Mouse (Mus musculus): ENCODE measurements around the gene Trim33. TPM values are rescaled to one million over a fixed set of nuclear protein-coding genes. Genes with fewer than 3 reads are reported as not detected.
A peak's percentile ranks its signal among the peaks of the same experiment; 100 is the strongest.

Gene Trim33
- total RNA-seq, 2 experiments from 2014 or later: 51.4 to 55.0 TPM

DNA sequence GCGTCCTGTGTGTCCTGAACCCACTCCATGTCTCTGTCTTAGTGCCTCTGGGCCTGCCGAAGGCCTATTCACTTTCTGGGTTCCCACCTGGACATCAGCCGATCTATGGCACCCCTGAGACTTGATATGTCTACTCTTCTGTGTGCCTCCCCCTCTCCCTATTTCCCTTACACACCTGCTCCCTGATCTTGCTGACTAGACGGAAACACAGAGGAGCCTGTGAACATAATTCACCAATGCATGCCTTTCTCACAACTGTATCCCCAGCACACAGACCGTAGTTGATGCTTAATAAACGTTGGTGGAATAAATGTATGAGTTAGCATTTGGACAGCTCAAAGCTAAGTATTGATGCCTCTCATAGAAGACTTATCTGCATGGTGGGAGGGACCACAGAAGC is 121.7 kb downstream of the Trim33 start:
- no peak for DNase-seq

- peak; percentile 83 to 87 for DNase-seq
These were observed 122.4 kb downstream of the Trim33 start for GRCm38 (mm10) chr3:103401342-103402098.

- no peak for DNase-seq
These were observed 123.1 kb downstream of the Trim33 start for GRCm38 (mm10) chr3:103402212-103402611.

DNA sequence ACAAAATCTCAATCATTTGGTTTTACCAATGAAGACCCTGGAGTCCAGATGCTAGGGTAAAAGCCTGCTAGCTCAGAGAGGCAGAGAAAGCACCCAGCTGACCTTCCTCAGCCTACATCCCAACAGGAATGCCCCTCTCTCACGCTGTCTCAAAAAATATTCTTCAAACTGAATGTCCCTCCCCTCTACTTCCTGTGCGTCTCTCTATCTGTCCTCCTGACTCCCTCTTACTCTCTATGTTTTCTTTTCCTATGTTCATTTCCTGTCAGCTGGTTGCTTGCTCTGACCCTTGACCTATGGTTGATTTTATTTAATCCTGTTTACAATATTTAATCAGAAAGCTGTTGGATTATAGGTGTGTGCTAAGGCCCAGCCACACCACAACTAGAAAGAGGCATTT is 126.0 kb downstream of the Trim33 start:
- no peak for DNase-seq

DNA sequence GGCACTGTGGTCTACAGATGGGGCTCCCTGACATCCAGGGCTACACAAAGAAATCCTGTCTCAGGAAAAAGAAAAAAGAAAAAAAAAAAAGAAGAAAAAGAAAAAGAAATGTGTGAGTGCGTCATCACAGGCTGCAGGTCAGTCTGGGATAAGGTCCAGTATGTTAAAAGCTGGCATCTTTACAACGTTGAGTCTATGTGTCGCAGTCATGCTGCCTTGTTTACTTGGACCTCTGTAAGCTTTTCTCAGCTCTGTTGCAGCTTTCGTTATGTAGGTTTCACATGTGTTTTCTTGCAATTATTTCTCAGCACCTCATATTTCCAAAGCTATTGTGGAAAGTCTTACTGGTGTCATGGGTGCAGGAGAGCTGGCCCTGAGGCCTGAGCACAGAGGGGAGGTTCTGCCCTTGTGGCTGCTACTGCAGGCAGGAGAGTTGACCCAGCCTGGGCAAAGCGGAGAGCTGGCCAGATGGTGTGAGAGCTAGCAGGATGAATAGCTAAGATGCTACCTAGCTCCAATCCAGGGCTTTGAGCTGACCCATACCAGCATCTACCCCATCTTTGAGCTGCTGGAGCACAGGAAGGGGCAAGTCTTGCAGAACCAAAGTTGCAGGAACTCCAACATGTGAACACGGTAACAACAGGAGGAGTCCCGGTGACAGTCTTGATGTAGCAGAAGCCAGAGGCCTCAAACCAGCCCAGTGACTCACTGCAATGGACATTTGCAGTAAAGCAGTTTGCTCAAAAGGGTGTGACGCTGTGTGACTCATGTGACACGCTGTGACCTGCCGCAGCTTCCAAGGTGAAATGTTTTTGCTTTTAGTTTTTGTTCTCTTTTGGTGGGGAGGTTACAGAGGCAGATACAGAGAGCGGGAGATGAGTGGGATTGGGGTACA is 127.0 kb downstream of the Trim33 start:
- no peak for DNase-seq

Other genes starting within 250 kb of the Trim33 start
- gene Nras, start 221.0 kb upstream of the Trim33 start, total RNA-seq (2021): 10 to 100 TPM; 71.1 to 75.5 TPM
- not detected for gene Ampd1, start 205.3 kb upstream of the Trim33 start, total RNA-seq (2021)
- under 1 TPM; 0.70 to 0.76 TPM for gene Dennd2c, start 176.7 kb upstream of the Trim33 start, total RNA-seq (2021)
- 10 to 100 TPM; 69.3 to 70.2 TPM for gene Bcas2, start 107.6 kb upstream of the Trim33 start, total RNA-seq (2021)